Mouse (Mus musculus): ENCODE measurements at regions not wholly inside any gene's neighbourhood (a gene's known extent, or its start where the extent isn't known, plus 50 kb on each side); places are given as distances from the start of the nearest gene placed in this dataset.

- no peak for TF ChIP-seq ZC3H11A (IDR thresholded peaks at IDR 0.05; ENCODE audit: borderline replicate concordance, low read depth, low read length)
- no peak for TF ChIP-seq CHD2 (IDR thresholded peaks at IDR 0.05; ENCODE audit: low read depth, low read length)
These were observed 464.0 kb upstream of the Gm26657 start for GRCm38 (mm10) chr4:56275836-56276235.
